Mouse (Mus musculus) T-helper 17 cell (primary cell): ENCODE data around the gene Epo.

ENCODE experiments used
- in situ Hi-C, 2 experiments: fragments of 300-600 bp; cut with MboI, MseI; formaldehyde crosslinking; loops; 1 replicate in 1 of 2; 2 replicates in 1 of 2; pipeline ENCODE4 v1.15.1; 2025; ENCODE audit warnings: high pct_unique_total_duplicates in 2 of 2

Epo gene

DNA sequence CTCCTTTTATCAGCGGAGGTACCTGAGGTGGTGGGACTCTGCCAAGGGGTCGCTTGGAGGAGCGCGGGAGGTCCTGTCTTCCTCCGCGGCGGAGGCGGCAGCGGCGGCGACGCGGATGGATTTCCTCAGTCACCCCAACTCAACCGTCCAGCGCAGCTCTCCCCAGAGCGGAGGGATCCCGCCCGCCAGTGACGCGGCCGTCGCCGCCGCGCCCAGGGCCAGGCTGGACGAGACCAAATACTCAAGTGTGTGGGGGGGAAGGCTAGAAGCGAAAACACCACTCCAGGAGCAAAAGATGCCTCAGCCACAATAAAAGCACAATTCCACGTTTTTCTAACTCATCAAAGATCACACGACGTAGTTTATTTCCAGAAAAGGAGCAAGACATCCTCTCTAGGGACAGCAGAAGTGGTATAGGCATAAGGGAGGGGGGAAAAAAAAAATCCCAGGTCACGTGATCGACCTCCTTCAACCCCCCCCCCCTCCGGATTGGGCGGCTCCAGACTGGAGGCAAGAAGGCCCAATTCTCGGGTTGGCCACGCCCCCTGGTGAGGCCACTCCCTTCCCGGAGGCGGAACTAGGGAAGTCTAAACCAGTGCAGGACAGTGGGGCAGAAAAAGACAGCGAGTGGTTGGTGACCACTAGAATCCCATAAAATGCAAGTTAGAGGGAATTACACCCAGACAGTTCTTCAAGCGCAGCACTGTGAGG is at the start of gene Epo, which contains the start of gene Gnb2:
TSS of gene Epo (minus strand) at position 126 of the 711 bp plus-strand sequence.
TSS of gene Gnb2 (minus strand) at position 394 of the 711 bp plus-strand sequence.
- in situ Hi-C loops, result no loop called here

DNA sequence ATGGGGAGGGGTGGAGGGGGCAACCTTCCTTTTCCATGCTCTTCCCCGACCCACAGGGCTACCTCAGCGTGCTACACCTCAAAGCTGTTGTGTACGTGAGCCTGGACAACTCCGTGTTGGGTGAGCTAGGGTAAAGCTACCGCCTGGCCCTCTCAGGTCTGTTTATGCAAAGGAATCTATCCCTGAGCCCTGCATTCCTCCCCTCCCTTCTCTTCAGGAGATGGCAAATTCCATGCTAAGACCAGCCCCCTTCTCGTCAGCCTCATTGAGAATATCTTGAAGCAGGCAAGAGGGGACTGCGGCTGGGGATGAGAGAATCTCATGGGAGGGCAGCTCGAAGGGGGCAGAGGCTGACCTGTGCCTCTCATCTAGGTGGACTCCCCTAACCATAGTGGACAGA is 49.7 kb upstream of the Epo start:
- in situ Hi-C loops, result no loop called here

- in situ Hi-C loops, result no loop called here
These were observed 47.2 kb upstream of the Epo start for GRCm38 (mm10) chr5:137580246-137580645.

- in situ Hi-C loops, result no loop called here
These were observed 41.4 kb upstream of the Epo start for GRCm38 (mm10) chr5:137574470-137574901.

- in situ Hi-C loops, result no loop called here
These were observed 37.9 kb upstream of the Epo start for GRCm38 (mm10) chr5:137570691-137571586.

DNA sequence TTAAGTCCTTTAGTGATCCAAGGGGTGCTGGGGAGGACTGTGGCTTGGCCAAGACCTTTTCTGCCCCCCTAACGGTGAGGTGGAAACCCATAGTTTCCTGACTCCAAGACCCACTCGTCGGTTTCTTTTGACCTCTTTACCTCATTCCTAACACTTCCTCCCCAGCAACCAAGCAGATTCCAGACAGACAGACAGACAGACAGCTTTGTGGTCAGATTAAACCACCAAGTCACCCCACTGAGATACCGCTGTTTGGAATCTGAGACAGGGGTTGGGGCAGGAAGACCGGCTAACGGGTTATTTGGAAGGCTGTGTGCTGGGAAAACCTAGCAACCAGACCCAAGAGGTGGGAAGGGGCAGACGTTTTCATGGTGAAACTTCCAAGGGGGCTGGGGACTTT is 37.1 kb upstream of the Epo start:
- in situ Hi-C loops, result no loop called here

DNA sequence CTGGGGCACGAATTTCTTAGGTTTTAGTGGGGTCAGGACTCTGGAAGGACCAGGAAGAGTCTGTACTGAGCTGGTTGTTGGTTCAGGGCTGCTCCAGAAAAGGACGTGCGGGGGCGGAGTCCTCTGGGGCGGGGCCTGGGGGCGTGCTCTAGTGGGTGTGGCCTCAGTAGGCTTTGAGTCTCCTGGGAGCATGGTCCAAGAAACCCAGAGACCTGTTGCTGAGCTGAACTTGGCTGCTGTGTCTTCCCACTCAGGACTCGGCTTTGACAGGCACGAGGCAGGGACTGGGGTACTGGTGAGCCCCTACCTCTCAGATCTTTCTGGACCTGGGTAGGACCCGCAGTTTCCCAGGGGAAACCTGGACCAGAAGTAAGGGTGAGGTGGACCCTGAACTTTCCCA is 36.6 kb upstream of the Epo start, which contains the start of gene Tfr2:
TSS of gene Tfr2 (plus strand) at position 176 of the 400 bp plus-strand sequence.
- in situ Hi-C loops, result no loop called here

DNA sequence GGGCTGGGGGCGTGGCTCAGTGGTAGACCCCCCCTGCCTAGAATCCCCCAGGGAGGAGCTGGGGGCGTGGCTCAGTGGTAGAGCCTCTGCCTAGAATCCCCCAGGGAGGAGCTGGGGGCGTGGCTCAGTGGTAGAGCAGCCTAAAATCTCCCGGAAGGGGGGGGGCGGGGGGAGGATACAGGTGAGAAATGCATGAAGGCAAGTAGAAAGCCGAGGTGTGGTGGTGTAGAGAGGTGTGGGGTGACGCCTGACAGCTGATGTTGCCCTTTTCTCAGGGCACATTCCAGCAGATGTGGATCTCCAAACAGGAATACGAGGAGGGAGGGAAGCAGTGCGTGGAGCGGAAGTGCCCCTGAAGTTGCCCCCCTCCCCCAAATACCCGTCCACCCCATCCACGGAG is 36.0 kb upstream of the Epo start:
- in situ Hi-C loops, result no loop called here

- in situ Hi-C loops, result no loop called here
These were observed 35.3 kb upstream of the Epo start for GRCm38 (mm10) chr5:137568223-137568798.

DNA sequence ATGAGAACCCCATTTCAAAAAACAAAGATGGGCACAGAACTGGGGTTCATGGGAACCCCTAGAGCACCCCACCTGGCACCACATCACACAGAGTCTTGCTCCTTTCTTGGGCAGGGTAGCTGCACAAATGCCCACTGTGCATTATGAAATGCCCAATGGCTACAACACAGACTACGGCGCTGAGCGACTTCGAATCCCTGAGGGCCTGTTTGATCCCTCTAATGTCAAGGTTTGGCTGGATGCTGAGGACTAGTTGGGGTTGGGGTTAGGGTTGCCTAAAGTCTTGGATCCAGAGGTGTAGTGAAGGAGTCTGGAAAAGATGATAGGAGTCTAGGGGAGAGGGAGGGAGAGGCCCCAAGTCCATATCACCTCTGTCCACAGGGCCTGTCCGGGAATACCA is 33.4 kb upstream of the Epo start:
- in situ Hi-C loops, result no loop called here

DNA sequence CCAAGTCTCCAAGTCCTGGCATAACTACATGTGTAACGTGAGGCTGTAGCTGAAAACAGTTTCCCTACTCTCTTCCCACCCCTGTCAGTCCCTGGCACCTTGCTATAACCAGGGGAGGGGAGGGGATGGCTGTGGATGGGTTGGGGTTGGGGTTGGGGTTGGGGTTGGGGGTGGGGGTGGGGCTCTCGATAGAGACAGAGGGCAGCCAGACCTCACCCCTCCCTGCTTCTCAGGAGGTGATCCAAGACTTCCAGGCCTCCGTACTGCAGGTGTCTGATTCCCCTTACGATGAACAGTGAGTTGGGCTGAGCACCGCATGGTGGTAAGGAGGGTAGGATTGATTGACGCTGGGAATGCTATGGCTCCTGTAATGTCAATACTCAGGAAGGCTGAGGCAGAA is 32.7 kb upstream of the Epo start:
- in situ Hi-C loops, result no loop called here

DNA sequence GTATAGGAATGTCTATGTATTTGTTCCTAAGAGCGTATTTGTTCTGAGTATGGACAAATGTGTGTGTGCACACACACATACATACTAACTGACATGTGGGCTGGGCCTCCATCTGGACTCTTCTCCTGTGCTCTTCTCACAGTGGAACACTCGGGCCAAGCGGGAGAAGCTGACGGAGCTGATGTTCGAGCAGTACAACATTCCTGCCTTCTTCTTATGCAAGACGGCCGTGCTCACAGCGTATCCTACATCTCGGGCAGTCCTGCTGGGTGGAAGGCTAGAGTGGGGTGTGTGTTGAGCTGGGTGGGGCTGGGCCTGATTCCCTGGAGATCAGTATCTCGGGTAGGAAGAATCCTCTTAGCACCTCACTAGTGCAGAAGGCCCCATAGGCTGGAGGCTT is 29.9 kb upstream of the Epo start:
- in situ Hi-C loops, result no loop called here

- in situ Hi-C loops, result no loop called here
These were observed 28.5 kb upstream of the Epo start for GRCm38 (mm10) chr5:137561556-137561955.

DNA sequence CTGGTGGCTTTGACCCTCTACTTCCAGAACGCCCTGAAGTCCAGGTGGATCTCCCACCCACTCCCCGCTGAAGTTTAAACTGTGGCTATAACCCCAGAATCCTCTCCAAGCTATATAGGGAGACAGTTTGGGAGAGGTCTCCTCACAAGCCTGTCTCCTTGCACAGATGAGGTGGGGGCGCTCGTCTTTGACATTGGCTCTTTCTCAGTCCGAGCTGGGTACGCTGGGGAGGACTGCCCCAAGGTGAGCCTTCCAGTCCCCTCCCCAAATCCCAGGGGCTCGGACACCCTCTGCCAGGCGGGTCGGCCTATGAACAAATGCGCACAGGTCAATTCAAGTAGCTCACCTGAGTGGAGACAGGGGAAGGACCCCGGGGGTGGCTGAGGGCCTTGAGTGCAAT is 20.9 kb upstream of the Epo start:
- in situ Hi-C loops, result no loop called here

DNA sequence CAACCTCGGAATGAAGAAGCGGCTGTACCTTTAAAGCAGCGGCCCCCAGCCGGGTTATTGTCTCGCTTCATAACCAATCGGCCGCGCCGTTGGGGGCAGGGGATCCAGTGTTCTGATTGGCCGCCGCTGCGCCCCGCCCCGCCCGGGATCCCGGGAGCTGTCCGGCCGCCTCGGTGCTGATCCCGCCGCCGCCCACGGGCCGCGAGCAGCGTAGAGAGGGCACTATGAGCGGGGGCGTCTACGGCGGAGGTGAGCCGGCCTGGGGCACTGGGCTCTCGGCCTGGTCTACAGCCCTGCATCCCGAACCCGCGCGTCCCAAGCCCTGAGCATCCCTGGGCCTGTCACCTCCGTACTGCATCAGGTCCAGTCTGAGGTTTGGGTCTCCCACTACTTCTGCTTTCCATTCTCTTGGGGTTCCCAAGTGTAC is 20.4 kb upstream of the Epo start, which contains the start of gene Actl6b:
TSS of gene Actl6b (plus strand) at position 107 of the 427 bp plus-strand sequence.
- in situ Hi-C loops, result no loop called here

- in situ Hi-C loops, result no loop called here
These were observed 20.0 kb upstream of the Epo start for GRCm38 (mm10) chr5:137553000-137553399.

- in situ Hi-C loops, result no loop called here
These were observed 18.1 kb upstream of the Epo start for GRCm38 (mm10) chr5:137551119-137551518.

- in situ Hi-C loops, result no loop called here
These were observed 16.8 kb upstream of the Epo start for GRCm38 (mm10) chr5:137549840-137550239.

DNA sequence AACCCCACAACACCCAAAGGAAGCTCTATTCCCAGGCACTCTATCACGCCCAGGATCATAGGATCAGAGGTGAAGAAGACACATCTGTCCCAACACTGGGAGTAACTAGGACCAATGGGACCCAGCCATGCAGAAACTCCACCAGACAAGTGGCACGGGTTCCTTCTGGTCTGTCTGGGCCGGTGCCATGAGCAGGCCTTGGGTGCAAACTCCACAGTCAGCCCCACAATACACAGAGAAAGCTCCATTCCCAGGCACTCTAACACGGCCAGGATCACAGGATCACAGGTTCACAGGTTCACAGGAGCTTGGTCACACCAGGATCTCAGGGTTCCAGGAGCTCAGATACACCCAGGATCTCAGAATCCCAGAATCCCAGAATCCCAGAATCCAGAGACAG is 12.6 kb upstream of the Epo start:
- in situ Hi-C loops, result no loop called here

DNA sequence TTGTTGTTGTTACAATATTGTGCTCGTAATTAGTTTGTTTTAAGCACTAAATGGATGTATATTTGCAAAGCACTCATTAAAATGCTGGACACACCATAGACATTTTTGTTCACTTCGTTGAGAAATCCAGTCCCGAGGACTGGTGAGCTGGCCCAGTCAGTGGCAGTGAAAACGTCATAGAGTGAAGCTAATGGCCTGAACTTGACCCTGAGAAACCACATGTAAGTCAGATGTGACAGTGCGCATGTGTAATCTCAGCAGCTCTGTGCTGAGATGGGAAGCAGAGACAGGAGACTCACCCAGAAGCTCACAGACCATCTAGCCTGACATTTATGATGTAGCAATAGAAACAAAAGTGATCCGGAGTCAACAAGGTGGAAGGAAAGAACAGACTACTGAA is 11.9 kb upstream of the Epo start:
- in situ Hi-C loops, result no loop called here

GRCm38 (mm10) chr5:137541768-137542540 is 8.9 kb upstream of the Epo start:
- in situ Hi-C loops, result no loop called here
